Mouse (Mus musculus) embryonic fibroblast, embryonic 13.5 days (primary cell): ENCODE results near the gene Sh3bp5.

Experiments used
- CTCF ChIP-seq: IDR thresholded peaks from 2 replicates; pipeline ENCODE4 v1.5.1; 2011; ENCODE audit warnings: mild to moderate bottlenecking, control low read depth, low read length, moderate library complexity, borderline replicate concordance; ENCODE audit not compliant: insufficient read depth
- POLR2A ChIP-seq: IDR thresholded peaks from 2 replicates; pipeline ENCODE4 v1.6.1; 2011; ENCODE audit warnings: low read depth, mild to moderate bottlenecking, control low read depth, low read length, moderate library complexity

GRCm38 (mm10) chr14:31316613-31317012 lies 119.3 kb downstream of the Sh3bp5 start:
- TF ChIP-seq POLR2A = no peak
- TF ChIP-seq CTCF = no peak
